Mouse (Mus musculus): ENCODE measurements around the gene Mrpl44. TPM values are rescaled to one million over a fixed set of nuclear protein-coding genes. Genes with fewer than 3 reads are reported as not detected.

The Mrpl44 gene
- polyA plus RNA-seq, 1 experiment = 32.6 TPM

DNA sequence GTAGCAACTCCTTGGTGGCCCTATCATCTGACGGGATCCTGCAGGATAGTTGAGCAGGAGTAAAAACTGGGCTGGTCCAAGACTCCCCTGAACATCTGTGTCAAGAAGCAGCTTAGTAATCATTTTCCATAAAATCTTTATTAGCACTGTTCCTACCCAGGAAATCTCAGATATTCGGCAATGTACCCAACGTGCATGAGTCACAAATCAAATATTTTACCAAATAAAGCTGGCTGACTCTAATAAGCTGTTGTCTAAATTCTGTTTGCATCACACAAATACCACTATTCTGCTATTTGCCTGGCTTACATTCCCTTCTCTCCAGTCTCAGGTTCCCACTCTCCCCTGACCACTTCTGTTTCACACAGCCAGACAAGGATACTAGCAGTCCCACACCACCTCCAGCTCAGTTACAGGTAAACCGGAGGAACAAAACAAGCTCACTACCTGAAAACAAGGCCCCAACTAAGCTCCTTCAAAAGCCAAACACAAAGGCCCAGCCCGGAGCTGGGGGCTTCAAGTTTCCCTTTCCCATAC lies 16.3 kb upstream of the Mrpl44 start:
- Histone ChIP-seq H3ac (ENCODE audit: control insufficient read depth, insufficient read length) (no peak overlapping the region), H3K79me2 (ENCODE audit: control insufficient read depth, insufficient read depth) (peaks cover 50% of the 10 kb centered on the region), H3K4me2 (ENCODE audit: low read depth) (peak overlapping the region; percentile 72), H3K36me3 (ENCODE audit: control insufficient read depth, insufficient read depth) (no peaks in the 10 kb centered on the region), H3K27me3 (ENCODE audit: control insufficient read depth, insufficient read depth, insufficient read length) (no peaks in the 10 kb centered on the region), H3K4me3 (peak overlapping the region; percentile 93)
- no peak for TF ChIP-seq POLR2AphosphoS2 (IDR thresholded peaks at IDR 0.05; ENCODE audit: insufficient read length, low read depth)
- no peak for TF ChIP-seq REST (IDR thresholded peaks at IDR 0.05; ENCODE audit: insufficient read depth, insufficient read length)
- TF ChIP-seq POLR2A (IDR thresholded peaks at IDR 0.05; ENCODE audit: insufficient read length, low read depth) = no peak
- TF ChIP-seq CEBPB (IDR thresholded peaks at IDR 0.05; ENCODE audit: insufficient read depth, poor library complexity, severe bottlenecking) = no peak
- TF ChIP-seq SRF (IDR thresholded peaks at IDR 0.05; ENCODE audit: control insufficient read depth, insufficient read length, low read depth) = no peak
- no peak for TF ChIP-seq TCF3 (IDR thresholded peaks at IDR 0.05; ENCODE audit: insufficient read length, low read depth)
- TF ChIP-seq E2F4 (IDR thresholded peaks at IDR 0.05; ENCODE audit: insufficient read depth) = no peak
- TF ChIP-seq USF1 (IDR thresholded peaks at IDR 0.05; ENCODE audit: low read depth) = no peak

DNA sequence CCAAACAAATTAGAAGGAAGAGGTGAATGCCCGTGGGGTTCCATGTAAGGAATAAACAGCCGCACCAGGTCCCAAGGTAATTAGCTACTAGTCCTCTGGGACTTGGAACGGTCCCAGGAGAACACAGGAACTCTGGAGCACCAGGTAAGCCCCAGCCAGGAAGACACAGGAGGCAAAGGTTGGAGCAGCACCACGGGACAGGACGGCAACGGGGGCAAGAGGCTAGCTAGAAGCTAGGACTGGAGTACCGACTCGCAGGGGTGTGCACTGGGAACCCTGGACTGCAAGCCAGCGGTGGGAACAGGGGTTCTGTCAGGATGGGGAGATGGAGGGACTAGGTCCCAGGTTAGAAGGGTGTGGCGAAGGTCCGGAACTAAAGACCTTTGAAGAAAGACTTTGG lies 15.2 kb upstream of the Mrpl44 start:
- H3ac ChIP-seq (ENCODE audit: control insufficient read depth, insufficient read length) = peak overlapping the region; percentile 47
- TF ChIP-seq MYOD1 (IDR thresholded peaks at IDR 0.05; ENCODE audit: control insufficient read depth in 1 of 3, insufficient read length in 2 of 3, low read depth in 2 of 3) (no peak), USF1 (IDR thresholded peaks at IDR 0.05; ENCODE audit: low read depth) (no peak), SRF (IDR thresholded peaks at IDR 0.05; ENCODE audit: control insufficient read depth, insufficient read length, low read depth) (no peak), E2F4 (IDR thresholded peaks at IDR 0.05; ENCODE audit: insufficient read depth) (no peak), TCF3 (IDR thresholded peaks at IDR 0.05; ENCODE audit: insufficient read length, low read depth) (no peak), REST (IDR thresholded peaks at IDR 0.05; ENCODE audit: insufficient read depth, insufficient read length) (no peak), TCF12 (IDR thresholded peaks at IDR 0.05; ENCODE audit: insufficient read depth, poor library complexity, severe bottlenecking) (no peak), CEBPB (IDR thresholded peaks at IDR 0.05; ENCODE audit: insufficient read depth, poor library complexity, severe bottlenecking) (no peak), MAX (IDR thresholded peaks at IDR 0.05; ENCODE audit: low read depth) (no peak), MYOG (IDR thresholded peaks at IDR 0.05; ENCODE audit: control insufficient read depth in 1 of 3, insufficient read depth in 1 of 3, insufficient read length in 2 of 3, low read depth in 2 of 3) (no peak), POLR2AphosphoS2 (IDR thresholded peaks at IDR 0.05; ENCODE audit: insufficient read length, low read depth) (no peak), POLR2A (IDR thresholded peaks at IDR 0.05; ENCODE audit: insufficient read length, low read depth) (no peak)
- peaks cover 45% of the 10 kb centered on the region for H3K79me2 ChIP-seq (ENCODE audit: control insufficient read depth, insufficient read depth)
- peak overlapping the region; percentile 72 for H3K4me2 ChIP-seq (ENCODE audit: low read depth)
- H3K4me3 ChIP-seq = peak overlapping the region; percentile 93
- no peaks in the 10 kb centered on the region for H3K36me3 ChIP-seq (ENCODE audit: control insufficient read depth, insufficient read depth)
- H3K27me3 ChIP-seq (ENCODE audit: control insufficient read depth, insufficient read depth, insufficient read length) = no peaks in the 10 kb centered on the region

DNA sequence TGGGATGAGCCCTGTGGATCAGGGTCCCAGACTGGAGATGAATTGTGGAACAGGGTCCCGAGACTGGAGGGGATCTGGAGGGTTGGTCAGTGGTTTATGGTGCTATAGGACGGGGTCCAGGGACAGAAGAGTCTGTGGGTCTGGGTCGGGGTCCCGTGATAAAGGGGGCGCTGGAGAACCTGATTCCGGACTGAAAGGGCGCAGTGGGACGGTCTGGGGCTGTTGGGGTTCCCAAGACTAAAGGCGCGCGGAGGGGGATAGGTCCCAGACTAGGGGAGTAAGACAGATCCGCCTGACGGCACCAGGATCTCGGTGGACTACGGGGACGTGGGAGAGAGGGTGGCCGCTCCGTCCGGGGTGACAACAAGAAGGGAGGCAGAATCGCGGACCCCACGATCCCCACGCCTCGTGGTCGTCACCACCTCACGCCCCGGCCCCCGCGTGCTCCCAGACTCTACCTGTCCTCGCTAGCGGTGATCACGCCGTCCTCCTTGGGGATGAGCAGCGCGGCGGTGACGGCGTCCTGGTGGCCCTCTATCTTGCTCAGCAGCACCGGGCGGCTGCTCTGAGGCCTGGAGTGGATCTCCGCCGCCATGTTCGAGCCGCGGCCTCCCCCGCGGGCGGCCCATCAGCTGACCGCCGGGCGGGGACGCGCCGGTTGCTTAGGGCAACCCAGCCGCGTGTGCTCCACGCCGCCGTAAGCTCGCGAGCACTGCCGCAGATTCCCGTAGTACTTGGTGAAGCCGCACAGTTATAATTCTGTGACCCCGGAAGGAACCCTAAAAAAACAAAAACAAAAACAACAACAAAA lies 14.5 kb upstream of the Mrpl44 start:
- Histone ChIP-seq H3K4me3 (peak overlapping the region; percentile 93), H3ac (ENCODE audit: control insufficient read depth, insufficient read length) (peak overlapping the region; percentile 47), H3K36me3 (ENCODE audit: control insufficient read depth, insufficient read depth) (no peaks in the 10 kb centered on the region), H3K27me3 (ENCODE audit: control insufficient read depth, insufficient read depth, insufficient read length) (no peaks in the 10 kb centered on the region), H3K4me2 (ENCODE audit: low read depth) (peak overlapping the region; percentile 92), H3K79me2 (ENCODE audit: control insufficient read depth, insufficient read depth) (peaks cover 44% of the 10 kb centered on the region)
- peak; percentile 67 for TF ChIP-seq USF1 (IDR thresholded peaks at IDR 0.05; ENCODE audit: low read depth)
- peak; percentile 63 for TF ChIP-seq POLR2AphosphoS2 (IDR thresholded peaks at IDR 0.05; ENCODE audit: insufficient read length, low read depth)
- TF ChIP-seq CEBPB (IDR thresholded peaks at IDR 0.05; ENCODE audit: insufficient read depth, poor library complexity, severe bottlenecking) = no peak
- TF ChIP-seq MYOD1 (IDR thresholded peaks at IDR 0.05; ENCODE audit: control insufficient read depth in 1 of 3, insufficient read length in 2 of 3, low read depth in 2 of 3) = peak in 1 of 3 experiments; percentile 36
- peak in 1 of 3 experiments; percentile 43 for TF ChIP-seq MYOG (IDR thresholded peaks at IDR 0.05; ENCODE audit: control insufficient read depth in 1 of 3, insufficient read depth in 1 of 3, insufficient read length in 2 of 3, low read depth in 2 of 3)
- TF ChIP-seq POLR2A (IDR thresholded peaks at IDR 0.05; ENCODE audit: insufficient read length, low read depth) = peak; percentile 88
- peak; percentile 46 for TF ChIP-seq SRF (IDR thresholded peaks at IDR 0.05; ENCODE audit: control insufficient read depth, insufficient read length, low read depth)
- no peak for TF ChIP-seq REST (IDR thresholded peaks at IDR 0.05; ENCODE audit: insufficient read depth, insufficient read length)

DNA sequence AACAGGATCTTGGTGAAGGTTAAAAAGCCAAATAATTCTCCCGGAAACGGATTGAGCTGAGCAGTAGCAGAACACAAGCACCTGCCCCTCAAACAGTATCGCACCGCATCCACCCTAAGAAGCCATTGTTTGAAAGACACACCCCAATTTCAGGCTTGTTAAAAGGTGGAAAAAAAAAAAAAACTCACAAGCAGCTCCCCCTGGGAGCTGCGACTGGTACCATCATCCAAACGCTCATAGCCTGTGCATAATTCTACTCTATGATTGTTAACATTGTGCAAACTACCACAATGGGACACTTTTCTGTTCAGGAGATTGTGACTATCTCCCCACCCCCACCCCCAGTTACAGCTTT lies 13.9 kb upstream of the Mrpl44 start:
- H3K4me2 ChIP-seq (ENCODE audit: low read depth) = peak overlapping the region; percentile 92
- TF ChIP-seq E2F4 (IDR thresholded peaks at IDR 0.05; ENCODE audit: insufficient read depth) = no peak
- TF ChIP-seq CEBPB (IDR thresholded peaks at IDR 0.05; ENCODE audit: insufficient read depth, poor library complexity, severe bottlenecking) = no peak
- no peak for TF ChIP-seq SRF (IDR thresholded peaks at IDR 0.05; ENCODE audit: control insufficient read depth, insufficient read length, low read depth)
- no peak for TF ChIP-seq MAX (IDR thresholded peaks at IDR 0.05; ENCODE audit: low read depth)
- TF ChIP-seq TCF3 (IDR thresholded peaks at IDR 0.05; ENCODE audit: insufficient read length, low read depth) = no peak
- no peak for TF ChIP-seq REST (IDR thresholded peaks at IDR 0.05; ENCODE audit: insufficient read depth, insufficient read length)
- no peak for TF ChIP-seq TCF12 (IDR thresholded peaks at IDR 0.05; ENCODE audit: insufficient read depth, poor library complexity, severe bottlenecking)
- no peak for TF ChIP-seq POLR2A (IDR thresholded peaks at IDR 0.05; ENCODE audit: insufficient read length, low read depth)
- no peak for TF ChIP-seq MYOD1 (IDR thresholded peaks at IDR 0.05; ENCODE audit: control insufficient read depth in 1 of 3, insufficient read length in 2 of 3, low read depth in 2 of 3)
- TF ChIP-seq POLR2AphosphoS2 (IDR thresholded peaks at IDR 0.05; ENCODE audit: insufficient read length, low read depth) = no peak
- TF ChIP-seq MYOG (IDR thresholded peaks at IDR 0.05; ENCODE audit: control insufficient read depth in 1 of 3, insufficient read depth in 1 of 3, insufficient read length in 2 of 3, low read depth in 2 of 3) = no peak
- no peak for TF ChIP-seq USF1 (IDR thresholded peaks at IDR 0.05; ENCODE audit: low read depth)
- no peaks in the 10 kb centered on the region for H3K36me3 ChIP-seq (ENCODE audit: control insufficient read depth, insufficient read depth)
- H3K79me2 ChIP-seq (ENCODE audit: control insufficient read depth, insufficient read depth) = peaks cover 38% of the 10 kb centered on the region
- no peaks in the 10 kb centered on the region for H3K27me3 ChIP-seq (ENCODE audit: control insufficient read depth, insufficient read depth, insufficient read length)
- peak overlapping the region; percentile 93 for H3K4me3 ChIP-seq
- H3ac ChIP-seq (ENCODE audit: control insufficient read depth, insufficient read length) = peak overlapping the region; percentile 47

All from myocyte (in vitro differentiated cells).